Mouse (Mus musculus): ENCODE measurements around the gene Dnajc11. TPM values are rescaled to one million over a fixed set of nuclear protein-coding genes. Genes with fewer than 3 reads are reported as not detected.

Gene Dnajc11
- polyA plus RNA-seq, 1 experiment from 2014 or later = 62.4 TPM

DNA sequence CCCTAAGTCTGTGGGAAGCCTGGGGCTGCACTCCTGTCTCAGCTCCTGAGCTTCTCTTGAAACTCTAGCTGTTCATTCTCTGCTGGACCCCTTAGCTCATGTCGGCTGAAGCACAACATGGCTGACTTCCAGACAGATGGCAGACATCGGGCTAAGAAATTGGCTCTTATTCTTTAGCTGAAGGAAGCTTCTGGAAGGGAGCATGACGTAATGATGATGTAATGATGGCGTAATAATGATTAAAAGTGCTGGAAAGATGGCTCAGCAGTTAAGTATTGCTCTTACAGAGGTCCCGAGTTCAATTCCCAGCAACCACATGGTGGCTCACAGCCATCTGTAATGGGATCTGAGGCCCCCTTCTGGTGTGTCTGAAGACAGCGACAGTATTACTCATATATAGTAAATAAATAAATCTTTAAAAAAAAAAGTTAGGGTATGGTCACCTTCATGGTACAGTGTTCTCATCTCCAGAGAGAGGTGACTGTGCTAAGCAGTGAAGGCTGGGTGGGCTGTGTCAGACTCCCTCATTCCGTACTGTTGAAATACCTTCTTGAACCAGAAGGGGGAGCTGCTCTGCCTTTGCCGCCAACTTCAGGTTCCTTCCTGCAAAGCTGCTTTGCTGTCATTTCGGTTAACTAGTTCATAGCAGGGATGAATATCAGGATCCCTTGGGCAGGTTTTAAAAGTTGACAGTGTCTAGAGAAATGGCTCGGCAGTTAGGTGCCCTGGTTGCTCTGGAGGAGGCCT is 38.9 kb downstream of the Dnajc11 start:
- 63% methylated on average over 10 of the region's 10 CpGs for WGBS
- no peak for ATAC-seq (ENCODE audit: insufficient read depth, low FRiP score)
- H3K36me3 ChIP-seq (ENCODE audit: control insufficient read depth, insufficient read depth, low read length) = peaks cover 21% of the 10 kb centered on the region

GRCm38 (mm10) chr4:151975441-151975840 is 42.0 kb downstream of the Dnajc11 start:
- no peaks in the 10 kb centered on the region for H3K4me1 ChIP-seq (ENCODE audit: control insufficient read depth, insufficient read depth, low read length)
- no peak overlapping the region for H3K27ac ChIP-seq (ENCODE audit: low read length)
- WGBS = 92% methylated on average over 3 of the region's 3 CpGs
- H3K9me3 ChIP-seq (replicated peaks; ENCODE audit: control insufficient read depth, low read length) = no peaks in the 10 kb centered on the region
- no peaks in the 10 kb centered on the region for H3K27me3 ChIP-seq (ENCODE audit: control insufficient read depth, insufficient read depth, low read length)
- H3K4me3 ChIP-seq (replicated peaks; ENCODE audit: low read length) = no peak overlapping the region
- no peak overlapping the region for H3K4me2 ChIP-seq (ENCODE audit: low read depth, low read length)
- peaks cover 24% of the 10 kb centered on the region for H3K36me3 ChIP-seq (ENCODE audit: control insufficient read depth, insufficient read depth, low read length)
- no peak for ATAC-seq (ENCODE audit: insufficient read depth, low FRiP score)
- H3K9ac ChIP-seq (ENCODE audit: low read length) = no peak overlapping the region

More for the DNA sequence above, 38.9 kb downstream of the Dnajc11 start:
- H3K4me3 ChIP-seq (replicated peaks; ENCODE audit: low read length) = no peak overlapping the region
- H3K27ac ChIP-seq (ENCODE audit: low read length) = no peak overlapping the region
- H3K9me3 ChIP-seq (replicated peaks; ENCODE audit: control insufficient read depth, low read length) = no peaks in the 10 kb centered on the region
- no peaks in the 10 kb centered on the region for H3K27me3 ChIP-seq (ENCODE audit: control insufficient read depth, insufficient read depth, low read length)
- no peaks in the 10 kb centered on the region for H3K4me1 ChIP-seq (ENCODE audit: control insufficient read depth, insufficient read depth, low read length)
- no peak overlapping the region for H3K4me2 ChIP-seq (ENCODE audit: low read depth, low read length)
- no peak overlapping the region for H3K9ac ChIP-seq (ENCODE audit: low read length)

GRCm38 (mm10) chr4:151977748-151978147 is 44.3 kb downstream of the Dnajc11 start:
- no peak for ATAC-seq (ENCODE audit: insufficient read depth, low FRiP score)
- H3K4me3 ChIP-seq (replicated peaks; ENCODE audit: low read length) = no peak overlapping the region
- 34% methylated on average over 10 of the region's 10 CpGs for WGBS
- H3K4me1 ChIP-seq (ENCODE audit: control insufficient read depth, insufficient read depth, low read length) = no peaks in the 10 kb centered on the region
- H3K4me2 ChIP-seq (ENCODE audit: low read depth, low read length) = no peak overlapping the region
- H3K27ac ChIP-seq (ENCODE audit: low read length) = no peak overlapping the region
- no peaks in the 10 kb centered on the region for H3K9me3 ChIP-seq (replicated peaks; ENCODE audit: control insufficient read depth, low read length)
- no peak overlapping the region for H3K9ac ChIP-seq (ENCODE audit: low read length)
- H3K27me3 ChIP-seq (ENCODE audit: control insufficient read depth, insufficient read depth, low read length) = no peaks in the 10 kb centered on the region
- peaks cover 24% of the 10 kb centered on the region for H3K36me3 ChIP-seq (ENCODE audit: control insufficient read depth, insufficient read depth, low read length)

GRCm38 (mm10) chr4:151980699-151981098 is 47.2 kb downstream of the Dnajc11 start:
- Histone ChIP-seq H3K36me3 (ENCODE audit: control insufficient read depth, insufficient read depth, low read length) (peaks cover 8% of the 10 kb centered on the region; the same call in 1 of the 2 replicates), H3K9ac (ENCODE audit: low read length) (no peak overlapping the region), H3K4me3 (replicated peaks; ENCODE audit: low read length) (no peak overlapping the region), H3K4me2 (ENCODE audit: low read depth, low read length) (no peak overlapping the region), H3K27me3 (ENCODE audit: control insufficient read depth, insufficient read depth, low read length) (no peaks in the 10 kb centered on the region), H3K9me3 (replicated peaks; ENCODE audit: control insufficient read depth, low read length) (no peaks in the 10 kb centered on the region), H3K27ac (ENCODE audit: low read length) (no peak overlapping the region), H3K4me1 (ENCODE audit: control insufficient read depth, insufficient read depth, low read length) (no peaks in the 10 kb centered on the region)
- WGBS = 73% methylated on average over 8 of the region's 8 CpGs
- no peak for ATAC-seq (ENCODE audit: insufficient read depth, low FRiP score)

GRCm38 (mm10) chr4:151981363-151981762 is 47.9 kb downstream of the Dnajc11 start:
- peak; percentile 76; the same call in 1 of the 2 replicates for ATAC-seq (ENCODE audit: insufficient read depth, low FRiP score)
- peaks cover 8% of the 10 kb centered on the region; the same call in 1 of the 2 replicates for H3K36me3 ChIP-seq (ENCODE audit: control insufficient read depth, insufficient read depth, low read length)
- H3K9me3 ChIP-seq (replicated peaks; ENCODE audit: control insufficient read depth, low read length) = no peaks in the 10 kb centered on the region
- no peak overlapping the region for H3K4me2 ChIP-seq (ENCODE audit: low read depth, low read length)
- 0 out of 2 replicates have a peak, but pooled peaks cover 3% of the 10 kb centered on the region for H3K4me1 ChIP-seq (ENCODE audit: control insufficient read depth, insufficient read depth, low read length)
- H3K27ac ChIP-seq (ENCODE audit: low read length) = no peak overlapping the region
- H3K27me3 ChIP-seq (ENCODE audit: control insufficient read depth, insufficient read depth, low read length) = no peaks in the 10 kb centered on the region
- H3K9ac ChIP-seq (ENCODE audit: low read length) = no peak overlapping the region
- H3K4me3 ChIP-seq (replicated peaks; ENCODE audit: low read length) = no peak overlapping the region
- WGBS = 7% methylated on average over 5 of the region's 5 CpGs

- Histone ChIP-seq H3K27ac (ENCODE audit: low read length) (no peak overlapping the region), H3K4me1 (ENCODE audit: control insufficient read depth, insufficient read depth, low read length) (peaks cover 18% of the 10 kb centered on the region), H3K9me3 (replicated peaks; ENCODE audit: control insufficient read depth, low read length) (no peaks in the 10 kb centered on the region), H3K4me2 (ENCODE audit: low read depth, low read length) (no peak overlapping the region), H3K9ac (ENCODE audit: low read length) (no peak overlapping the region), H3K4me3 (replicated peaks; ENCODE audit: low read length) (no peak overlapping the region), H3K36me3 (ENCODE audit: control insufficient read depth, insufficient read depth, low read length) (peaks cover 7% of the 10 kb centered on the region; the same call in 1 of the 2 replicates), H3K27me3 (ENCODE audit: control insufficient read depth, insufficient read depth, low read length) (no peaks in the 10 kb centered on the region)
- no peak for ATAC-seq (ENCODE audit: insufficient read depth, low FRiP score)
- WGBS = 61% methylated on average over 17 of the region's 17 CpGs
Measured at GRCm38 (mm10) chr4:151983043-151983442, 49.6 kb downstream of the Dnajc11 start.

DNA sequence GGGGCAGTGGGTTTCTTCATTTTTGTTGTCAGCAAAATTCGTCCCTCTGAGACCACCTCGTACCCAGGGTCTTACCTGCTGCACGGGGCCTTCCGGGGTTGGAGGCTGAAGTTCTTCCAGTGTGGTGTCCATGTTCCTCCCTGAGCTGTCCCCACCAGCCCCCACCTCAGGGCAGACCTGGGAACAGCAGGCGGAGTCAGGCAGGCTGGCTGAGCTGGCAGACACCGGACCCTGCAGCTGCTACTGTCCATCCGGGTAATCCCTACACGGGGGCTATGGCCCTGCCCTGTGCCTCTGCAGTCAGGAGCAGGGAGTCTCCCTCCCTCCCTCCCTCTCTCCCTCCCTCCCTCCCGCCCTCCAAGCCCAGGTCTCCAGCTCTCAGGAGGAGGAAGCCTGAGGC is 50.1 kb downstream of the Dnajc11 start:
- no peaks in the 10 kb centered on the region for H3K9me3 ChIP-seq (replicated peaks; ENCODE audit: control insufficient read depth, low read length)
- ATAC-seq (ENCODE audit: insufficient read depth, low FRiP score) = no peak
- H3K9ac ChIP-seq (ENCODE audit: low read length) = no peak overlapping the region
- H3K36me3 ChIP-seq (ENCODE audit: control insufficient read depth, insufficient read depth, low read length) = peaks cover 5% of the 10 kb centered on the region; the same call in 1 of the 2 replicates
- H3K4me3 ChIP-seq (replicated peaks; ENCODE audit: low read length) = no peak overlapping the region
- no peaks in the 10 kb centered on the region for H3K27me3 ChIP-seq (ENCODE audit: control insufficient read depth, insufficient read depth, low read length)
- H3K4me1 ChIP-seq (ENCODE audit: control insufficient read depth, insufficient read depth, low read length) = peaks cover 18% of the 10 kb centered on the region
- 37% methylated on average over 8 of the region's 9 CpGs for WGBS
- no peak overlapping the region for H3K27ac ChIP-seq (ENCODE audit: low read length)
- H3K4me2 ChIP-seq (ENCODE audit: low read depth, low read length) = no peak overlapping the region

GRCm38 (mm10) chr4:151985886-151986285 is 52.4 kb downstream of the Dnajc11 start:
- Histone ChIP-seq H3K4me1 (ENCODE audit: control insufficient read depth, insufficient read depth, low read length) (peaks cover 23% of the 10 kb centered on the region), H3K4me3 (replicated peaks; ENCODE audit: low read length) (no peak overlapping the region), H3K9me3 (replicated peaks; ENCODE audit: control insufficient read depth, low read length) (no peaks in the 10 kb centered on the region), H3K36me3 (ENCODE audit: control insufficient read depth, insufficient read depth, low read length) (peaks cover 4% of the 10 kb centered on the region), H3K27ac (ENCODE audit: low read length) (no peak overlapping the region; the same call in 1 of the 2 replicates), H3K9ac (ENCODE audit: low read length) (peak overlapping the region; percentile 48), H3K27me3 (ENCODE audit: control insufficient read depth, insufficient read depth, low read length) (no peaks in the 10 kb centered on the region), H3K4me2 (ENCODE audit: low read depth, low read length) (no peak overlapping the region)
- 31% methylated on average over 10 of the region's 10 CpGs for WGBS
- no peak for ATAC-seq (ENCODE audit: insufficient read depth, low FRiP score)

DNA sequence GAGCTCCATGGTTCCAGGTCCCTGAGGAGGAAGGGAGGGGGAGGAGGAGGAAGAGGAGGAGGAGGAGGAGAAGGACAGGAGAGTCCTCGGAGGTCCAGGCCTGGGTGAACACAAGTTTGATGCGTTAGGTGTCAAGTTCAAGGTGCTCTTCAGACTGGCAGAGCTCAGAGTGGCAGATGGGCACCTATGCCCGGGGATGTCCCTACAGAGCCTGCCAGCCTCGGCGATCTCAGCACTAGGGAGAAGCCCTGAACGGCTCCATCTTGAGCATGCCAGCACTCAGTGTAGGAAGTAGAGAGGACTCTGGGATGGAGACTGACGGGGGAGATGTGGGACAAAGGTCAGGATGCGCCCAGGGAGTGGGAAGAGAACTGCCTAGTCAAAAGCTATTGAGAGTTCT is 53.2 kb downstream of the Dnajc11 start:
- Histone ChIP-seq H3K4me2 (ENCODE audit: low read depth, low read length) (no peak overlapping the region), H3K9me3 (replicated peaks; ENCODE audit: control insufficient read depth, low read length) (no peaks in the 10 kb centered on the region), H3K27ac (ENCODE audit: low read length) (no peak overlapping the region), H3K9ac (ENCODE audit: low read length) (no peak overlapping the region), H3K4me3 (replicated peaks; ENCODE audit: low read length) (no peak overlapping the region), H3K36me3 (ENCODE audit: control insufficient read depth, insufficient read depth, low read length) (peaks cover 8% of the 10 kb centered on the region), H3K4me1 (ENCODE audit: control insufficient read depth, insufficient read depth, low read length) (peaks cover 23% of the 10 kb centered on the region), H3K27me3 (ENCODE audit: control insufficient read depth, insufficient read depth, low read length) (no peaks in the 10 kb centered on the region)
- WGBS = 61% methylated on average over 8 of the region's 8 CpGs
- ATAC-seq (ENCODE audit: insufficient read depth, low FRiP score) = no peak
